Mouse (Mus musculus): ENCODE data around the gene Cybc1. TPM values are rescaled to one million over a fixed set of nuclear protein-coding genes. Genes with fewer than 3 reads are reported as not detected.

The Cybc1 gene
- polyA plus RNA-seq, 1 experiment from 2014 or later, result 19.1 TPM

GRCm38 (mm10) chr11:121203859-121204160, 25.3 kb downstream of the Cybc1 start:
- H3K27me3 ChIP-seq, result no peaks in the 10 kb centered on the region
- 2% methylated on average over 5 of the region's 5 CpGs for WGBS
- H3K4me2 ChIP-seq, result peak overlapping the region; percentile 86
- no peak for ATAC-seq (replicated peaks; ENCODE audit: insufficient number of reproducible peaks, insufficient read depth, low FRiP score, low read depth)
- peaks cover 22% of the 10 kb centered on the region for H3K4me1 ChIP-seq (replicated peaks)
- H3K36me3 ChIP-seq, result no peaks in the 10 kb centered on the region
- 0 out of 2 replicates have a peak overlapping the region, but pooled peaks have one; percentile 68 for H3K9ac ChIP-seq
- H3K4me3 ChIP-seq, result peak overlapping the region; percentile 65
- peak overlapping the region; percentile 20; the same call in 1 of the 2 replicates for H3K27ac ChIP-seq
- no peaks in the 10 kb centered on the region for H3K9me3 ChIP-seq (replicated peaks)

GRCm38 (mm10) chr11:121201436-121202198, 27.5 kb downstream of the Cybc1 start:
- Histone ChIP-seq H3K9me3 (replicated peaks) (no peaks in the 10 kb centered on the region), H3K36me3 (no peaks in the 10 kb centered on the region), H3K4me3 (no peak overlapping the region), H3K4me1 (replicated peaks) (peaks cover 22% of the 10 kb centered on the region), H3K27me3 (no peaks in the 10 kb centered on the region), H3K4me2 (no peak overlapping the region), H3K9ac (no peak overlapping the region), H3K27ac (no peak overlapping the region)
- no peak for ATAC-seq (replicated peaks; ENCODE audit: insufficient number of reproducible peaks, insufficient read depth, low FRiP score, low read depth)
- 32% methylated on average over 11 of the region's 11 CpGs for WGBS

- no peak overlapping the region for H3K4me3 ChIP-seq
- H3K27me3 ChIP-seq, result no peaks in the 10 kb centered on the region
- H3K9me3 ChIP-seq (replicated peaks), result no peaks in the 10 kb centered on the region
- H3K27ac ChIP-seq, result no peak overlapping the region
- H3K9ac ChIP-seq, result no peak overlapping the region
- H3K4me1 ChIP-seq (replicated peaks), result peaks cover 22% of the 10 kb centered on the region
- WGBS, result 84% methylated on average over 6 of the region's 6 CpGs
- no peaks in the 10 kb centered on the region for H3K36me3 ChIP-seq
- H3K4me2 ChIP-seq, result no peak overlapping the region
- no peak for ATAC-seq (replicated peaks; ENCODE audit: insufficient number of reproducible peaks, insufficient read depth, low FRiP score, low read depth)
These were observed 28.3 kb downstream of the Cybc1 start for GRCm38 (mm10) chr11:121200781-121201180.

- H3K4me3 ChIP-seq, result no peak overlapping the region
- ATAC-seq (replicated peaks; ENCODE audit: insufficient number of reproducible peaks, insufficient read depth, low FRiP score, low read depth), result no peak
- WGBS, result 81% methylated on average over 4 of the region's 4 CpGs
- no peaks in the 10 kb centered on the region for H3K9me3 ChIP-seq (replicated peaks)
- H3K4me2 ChIP-seq, result no peak overlapping the region
- H3K9ac ChIP-seq, result no peak overlapping the region
- no peaks in the 10 kb centered on the region for H3K27me3 ChIP-seq
- no peaks in the 10 kb centered on the region for H3K36me3 ChIP-seq
- H3K4me1 ChIP-seq (replicated peaks), result peaks cover 16% of the 10 kb centered on the region
- no peak overlapping the region for H3K27ac ChIP-seq
These were observed 29.3 kb downstream of the Cybc1 start for GRCm38 (mm10) chr11:121199851-121200250.

GRCm38 (mm10) chr11:121198622-121199021, 30.5 kb downstream of the Cybc1 start:
- no peak for ATAC-seq (replicated peaks; ENCODE audit: insufficient number of reproducible peaks, insufficient read depth, low FRiP score, low read depth)
- WGBS, result 30% methylated on average over 2 of the region's 2 CpGs
- H3K9me3 ChIP-seq (replicated peaks), result no peaks in the 10 kb centered on the region
- H3K36me3 ChIP-seq, result no peaks in the 10 kb centered on the region
- no peak overlapping the region for H3K4me2 ChIP-seq
- no peak overlapping the region for H3K4me3 ChIP-seq
- H3K27me3 ChIP-seq, result no peaks in the 10 kb centered on the region
- no peak overlapping the region for H3K9ac ChIP-seq
- H3K27ac ChIP-seq, result no peak overlapping the region
- H3K4me1 ChIP-seq (replicated peaks), result peaks cover 11% of the 10 kb centered on the region

GRCm38 (mm10) chr11:121193415-121193814, 35.7 kb downstream of the Cybc1 start:
- Histone ChIP-seq H3K27me3 (no peaks in the 10 kb centered on the region), H3K4me1 (replicated peaks) (no peaks in the 10 kb centered on the region), H3K9me3 (replicated peaks) (no peaks in the 10 kb centered on the region), H3K4me2 (no peak overlapping the region), H3K36me3 (no peaks in the 10 kb centered on the region), H3K4me3 (no peak overlapping the region), H3K9ac (no peak overlapping the region), H3K27ac (no peak overlapping the region)
- no peak for ATAC-seq (replicated peaks; ENCODE audit: insufficient number of reproducible peaks, insufficient read depth, low FRiP score, low read depth)
- 72% methylated on average over 3 of the region's 3 CpGs for WGBS

GRCm38 (mm10) chr11:121192742-121193141, 36.4 kb downstream of the Cybc1 start:
- no peak overlapping the region for H3K4me2 ChIP-seq
- no peaks in the 10 kb centered on the region for H3K9me3 ChIP-seq (replicated peaks)
- H3K9ac ChIP-seq, result no peak overlapping the region
- H3K4me1 ChIP-seq (replicated peaks), result no peaks in the 10 kb centered on the region
- WGBS, result 69% methylated on average over 2 of the region's 2 CpGs
- H3K27ac ChIP-seq, result no peak overlapping the region
- H3K27me3 ChIP-seq, result no peaks in the 10 kb centered on the region
- no peak overlapping the region for H3K4me3 ChIP-seq
- no peaks in the 10 kb centered on the region for H3K36me3 ChIP-seq
- ATAC-seq (replicated peaks; ENCODE audit: insufficient number of reproducible peaks, insufficient read depth, low FRiP score, low read depth), result no peak

GRCm38 (mm10) chr11:121189681-121190080, 39.4 kb downstream of the Cybc1 start:
- WGBS, result 63% methylated on average over 3 of the region's 3 CpGs
- no peaks in the 10 kb centered on the region for H3K36me3 ChIP-seq
- no peaks in the 10 kb centered on the region for H3K9me3 ChIP-seq (replicated peaks)
- H3K4me2 ChIP-seq, result no peak overlapping the region
- H3K9ac ChIP-seq, result no peak overlapping the region
- no peak overlapping the region for H3K4me3 ChIP-seq
- H3K4me1 ChIP-seq (replicated peaks), result no peaks in the 10 kb centered on the region
- H3K27ac ChIP-seq, result no peak overlapping the region
- no peaks in the 10 kb centered on the region for H3K27me3 ChIP-seq
- ATAC-seq (replicated peaks; ENCODE audit: insufficient number of reproducible peaks, insufficient read depth, low FRiP score, low read depth), result no peak

- no peaks in the 10 kb centered on the region for H3K27me3 ChIP-seq
- H3K27ac ChIP-seq, result no peak overlapping the region
- peak; percentile 23; the same call in 1 of the 2 replicates for ATAC-seq (replicated peaks; ENCODE audit: insufficient number of reproducible peaks, insufficient read depth, low FRiP score, low read depth)
- H3K4me3 ChIP-seq, result no peak overlapping the region
- H3K36me3 ChIP-seq, result no peaks in the 10 kb centered on the region
- WGBS, result 55% methylated on average over 12 of the region's 12 CpGs
- H3K4me2 ChIP-seq, result no peak overlapping the region
- no peaks in the 10 kb centered on the region for H3K9me3 ChIP-seq (replicated peaks)
- no peak overlapping the region for H3K9ac ChIP-seq
- peaks cover 2% of the 10 kb centered on the region; the same call in 1 of the 2 replicates for H3K4me1 ChIP-seq (replicated peaks)
These were observed 52.5 kb downstream of the Cybc1 start for GRCm38 (mm10) chr11:121176285-121177270.

GRCm38 (mm10) chr11:121174234-121174633, 54.9 kb downstream of the Cybc1 start:
- 61% methylated on average over 3 of the region's 3 CpGs for WGBS
- Histone ChIP-seq H3K27me3 (no peaks in the 10 kb centered on the region), H3K9ac (no peak overlapping the region), H3K27ac (no peak overlapping the region), H3K4me3 (no peak overlapping the region), H3K4me1 (replicated peaks) (peaks cover 2% of the 10 kb centered on the region; the same call in 1 of the 2 replicates), H3K9me3 (replicated peaks) (no peaks in the 10 kb centered on the region), H3K4me2 (no peak overlapping the region), H3K36me3 (no peaks in the 10 kb centered on the region)
- ATAC-seq (replicated peaks; ENCODE audit: insufficient number of reproducible peaks, insufficient read depth, low FRiP score, low read depth), result no peak

GRCm38 (mm10) chr11:121173203-121173602, 55.9 kb downstream of the Cybc1 start:
- no peak for ATAC-seq (replicated peaks; ENCODE audit: insufficient number of reproducible peaks, insufficient read depth, low FRiP score, low read depth)
- WGBS, result 82% methylated on average over 5 of the region's 5 CpGs
- no peak overlapping the region for H3K27ac ChIP-seq

More at GRCm38 (mm10) chr11:121173203-121173602, 55.9 kb downstream of the Cybc1 start:
- Histone ChIP-seq H3K4me1 (replicated peaks) (peaks cover 2% of the 10 kb centered on the region; the same call in 1 of the 2 replicates), H3K4me3 (no peak overlapping the region), H3K27me3 (no peaks in the 10 kb centered on the region), H3K4me2 (no peak overlapping the region), H3K36me3 (no peaks in the 10 kb centered on the region), H3K9me3 (replicated peaks) (no peaks in the 10 kb centered on the region), H3K9ac (no peak overlapping the region)

Data from heart, embryonic 15.5 days (tissue).